Mouse (Mus musculus): ENCODE measurements at regions not wholly inside any gene's neighbourhood (a gene's known extent, or its start where the extent isn't known, plus 50 kb on each side); places are given as distances from the start of the nearest gene placed in this dataset.

DNA sequence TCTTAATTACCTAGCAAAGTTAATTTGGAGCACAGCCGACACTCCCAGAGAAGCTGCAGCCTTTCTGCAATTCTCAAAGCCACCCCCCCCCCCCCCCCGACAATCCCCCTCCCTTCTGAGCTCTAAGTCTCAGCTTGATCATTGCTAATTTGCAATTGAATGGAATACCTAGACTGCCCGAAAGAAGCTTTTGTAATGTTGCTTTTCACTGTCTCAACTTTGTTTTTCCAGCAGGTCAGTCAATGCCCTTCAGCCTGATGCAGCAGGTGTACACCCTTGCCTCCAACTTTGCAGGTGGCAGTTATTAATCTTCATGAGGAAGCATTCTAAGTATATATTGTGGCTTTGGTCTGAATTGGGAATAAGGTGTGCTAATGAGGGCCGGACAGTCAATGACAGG lies 1006.6 kb upstream of the Gm8797 start:
- H3K4me3 ChIP-seq, result no peak overlapping the region
- peaks cover 7% of the 10 kb centered on the region; the same call in 1 of the 2 replicates for H3K9me3 ChIP-seq
- WGBS, result 60% methylated on average over 4 of the region's 4 CpGs
- H3K9ac ChIP-seq, result no peak overlapping the region
- H3K36me3 ChIP-seq (replicated peaks), result no peaks in the 10 kb centered on the region
- no peak overlapping the region for H3K4me2 ChIP-seq
- H3K27me3 ChIP-seq (replicated peaks), result no peaks in the 10 kb centered on the region
- no peak for ATAC-seq (replicated peaks)
- H3K4me1 ChIP-seq, result no peaks in the 10 kb centered on the region
- H3K27ac ChIP-seq, result no peak overlapping the region

DNA sequence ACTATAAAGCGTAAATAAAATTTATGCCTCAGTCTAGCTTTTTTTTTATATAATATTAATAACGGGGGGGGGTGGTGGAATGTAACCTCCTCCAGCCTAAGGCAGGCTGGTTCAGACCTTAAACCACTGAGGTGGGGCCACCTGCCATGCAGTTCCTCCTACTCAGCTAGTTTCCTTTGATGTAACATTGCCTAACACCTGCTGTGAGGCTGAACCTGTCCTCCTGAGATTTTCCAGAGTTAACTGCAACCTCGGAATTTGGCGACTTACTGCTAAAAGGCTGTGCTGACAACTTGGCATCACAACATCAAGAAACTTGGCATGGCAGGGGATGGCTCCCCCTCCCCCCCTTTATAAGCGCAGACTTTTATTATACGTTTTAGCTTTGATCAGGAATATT lies 1006.0 kb upstream of the Gm8797 start:
- Histone ChIP-seq H3K27ac (no peak overlapping the region), H3K36me3 (replicated peaks) (no peaks in the 10 kb centered on the region), H3K4me1 (no peaks in the 10 kb centered on the region), H3K9ac (no peak overlapping the region), H3K4me2 (no peak overlapping the region), H3K4me3 (no peak overlapping the region), H3K27me3 (replicated peaks) (no peaks in the 10 kb centered on the region), H3K9me3 (peaks cover 7% of the 10 kb centered on the region; the same call in 1 of the 2 replicates)
- ATAC-seq (replicated peaks), result no peak
- WGBS, result 91% methylated on average over 6 of the region's 6 CpGs

DNA sequence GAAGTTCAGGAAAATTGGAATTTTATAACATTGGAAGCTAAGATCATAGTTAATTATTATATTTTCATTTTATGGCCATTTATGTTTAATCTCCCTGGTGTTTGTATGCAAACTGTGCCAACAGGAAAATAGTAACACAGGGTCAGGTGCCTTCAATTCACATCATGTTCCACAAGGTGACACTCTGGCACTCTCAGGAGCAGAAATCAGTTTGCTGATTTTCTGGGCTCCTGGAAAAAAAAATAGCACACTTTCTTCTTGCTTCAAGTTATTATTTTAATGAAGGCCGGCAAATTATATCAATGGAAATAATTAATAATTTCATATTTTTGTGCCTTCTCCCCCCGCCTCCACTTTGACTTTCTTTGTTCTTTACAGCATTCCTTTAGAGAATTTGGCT lies 994.5 kb upstream of the Gm8797 start:
- Histone ChIP-seq H3K9me3 (no peaks in the 10 kb centered on the region; the same call in 1 of the 2 replicates), H3K27ac (no peak overlapping the region), H3K27me3 (replicated peaks) (no peaks in the 10 kb centered on the region), H3K4me2 (no peak overlapping the region), H3K4me1 (no peaks in the 10 kb centered on the region), H3K36me3 (replicated peaks) (no peaks in the 10 kb centered on the region), H3K9ac (no peak overlapping the region), H3K4me3 (no peak overlapping the region)
- no peak for ATAC-seq (replicated peaks)
- WGBS, result 94% methylated on average over 2 of the region's 2 CpGs

DNA sequence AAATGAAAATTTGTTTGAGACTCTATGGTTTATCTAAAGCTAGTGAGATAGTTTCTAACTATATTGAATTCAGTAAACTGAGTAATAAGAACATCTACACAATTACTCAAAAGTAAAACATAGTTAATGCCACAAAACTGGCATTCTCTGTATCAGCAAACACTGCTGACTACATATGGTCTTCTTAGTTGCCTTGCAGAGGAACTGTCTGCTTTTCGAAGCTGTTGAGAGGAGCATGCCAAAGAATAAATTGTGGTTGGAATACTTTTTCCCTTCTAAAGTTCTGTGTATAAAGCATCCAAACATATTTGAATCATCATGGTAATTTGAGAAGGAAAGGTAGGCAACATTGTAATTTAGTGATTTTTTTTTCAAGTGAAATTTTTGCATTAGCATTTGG lies 993.5 kb upstream of the Gm8797 start:
- Histone ChIP-seq H3K27ac (no peak overlapping the region), H3K9me3 (no peaks in the 10 kb centered on the region; the same call in 1 of the 2 replicates), H3K27me3 (replicated peaks) (no peaks in the 10 kb centered on the region), H3K4me2 (no peak overlapping the region), H3K9ac (no peak overlapping the region), H3K4me3 (no peak overlapping the region), H3K36me3 (replicated peaks) (no peaks in the 10 kb centered on the region), H3K4me1 (no peaks in the 10 kb centered on the region)
- ATAC-seq (replicated peaks), result no peak
- WGBS, result 100% methylated on average over 1 of the region's 1 CpGs

DNA sequence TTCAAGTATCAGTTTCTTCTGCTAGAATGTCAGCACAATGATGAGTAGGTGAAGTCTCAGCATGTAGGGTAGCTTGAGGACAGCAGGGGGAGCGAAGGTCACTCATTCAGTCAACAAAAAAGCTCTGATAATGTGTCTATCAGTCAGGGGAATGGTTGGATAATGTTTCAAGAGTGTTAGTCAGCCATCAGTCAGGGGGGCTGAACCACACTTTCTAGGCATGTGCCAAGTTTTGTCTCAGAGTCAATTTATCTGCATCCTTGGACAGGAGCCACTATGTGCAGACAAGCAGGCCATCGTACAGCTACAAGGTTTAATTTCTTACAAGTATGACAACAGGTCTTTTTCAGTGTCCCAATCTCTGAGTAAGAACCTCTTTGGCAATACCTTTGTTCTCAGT lies 987.5 kb upstream of the Gm8797 start:
- Histone ChIP-seq H3K9ac (no peak overlapping the region), H3K4me2 (no peak overlapping the region), H3K9me3 (no peaks in the 10 kb centered on the region; the same call in 1 of the 2 replicates), H3K4me3 (no peak overlapping the region), H3K36me3 (replicated peaks) (no peaks in the 10 kb centered on the region), H3K4me1 (no peaks in the 10 kb centered on the region), H3K27ac (no peak overlapping the region), H3K27me3 (replicated peaks) (no peaks in the 10 kb centered on the region)
- no peak for ATAC-seq (replicated peaks)
- WGBS, result 78% methylated on average over 2 of the region's 2 CpGs

DNA sequence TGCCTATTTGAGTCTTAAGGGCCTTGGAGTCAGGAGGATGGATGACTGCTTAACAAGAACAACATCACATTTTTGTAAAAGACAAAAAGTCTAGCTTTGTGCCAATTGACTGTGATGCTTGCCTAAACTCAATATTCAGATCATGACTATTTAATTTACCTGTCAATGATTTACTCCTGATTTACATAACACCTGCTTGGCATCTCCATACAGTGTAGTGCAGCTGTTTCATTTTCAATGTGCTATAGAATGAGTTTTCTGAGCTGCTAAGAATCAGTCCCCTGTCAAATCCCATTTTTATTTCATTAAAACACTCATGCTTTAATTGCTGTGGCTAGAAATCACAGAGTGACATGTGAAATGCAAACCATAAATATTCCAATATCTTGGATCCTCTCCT lies 974.0 kb upstream of the Gm8797 start:
- no peaks in the 10 kb centered on the region for H3K36me3 ChIP-seq (replicated peaks)
- no peak overlapping the region for H3K9ac ChIP-seq
- H3K27ac ChIP-seq, result no peak overlapping the region
- no peak overlapping the region for H3K4me2 ChIP-seq
- no peaks in the 10 kb centered on the region for H3K9me3 ChIP-seq
- H3K4me1 ChIP-seq, result no peaks in the 10 kb centered on the region
- no peaks in the 10 kb centered on the region for H3K27me3 ChIP-seq (replicated peaks)
- no peak; the same call in 1 of the 2 replicates for ATAC-seq (replicated peaks)
- H3K4me3 ChIP-seq, result no peak overlapping the region

DNA sequence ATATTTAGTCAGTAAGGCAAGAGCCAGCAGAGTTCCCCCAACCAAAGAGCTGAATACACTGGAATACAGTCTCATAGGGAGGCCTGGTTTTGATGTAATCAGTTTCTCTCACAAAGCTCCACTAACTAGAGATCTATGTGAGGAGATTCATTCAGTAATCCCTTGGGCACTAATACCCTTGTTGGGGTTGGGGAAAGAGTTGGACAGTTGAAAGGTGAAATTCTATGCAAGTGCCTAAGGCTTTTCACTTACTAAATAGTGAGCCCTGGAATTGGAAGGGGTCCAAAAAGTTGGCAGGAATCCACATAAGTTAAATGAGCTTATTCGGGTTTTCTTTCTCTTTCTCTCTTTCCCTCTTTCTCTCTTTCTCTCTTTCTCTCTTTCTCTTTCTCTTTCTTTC lies 965.4 kb upstream of the Gm8797 start:
- no peaks in the 10 kb centered on the region for H3K27me3 ChIP-seq (replicated peaks)
- no peaks in the 10 kb centered on the region for H3K36me3 ChIP-seq (replicated peaks)
- no peaks in the 10 kb centered on the region for H3K4me1 ChIP-seq
- no peak for ATAC-seq (replicated peaks)
- no peak overlapping the region for H3K9ac ChIP-seq
- WGBS, result 57% methylated on average over 1 of the region's 1 CpGs
- no peak overlapping the region for H3K27ac ChIP-seq
- H3K4me3 ChIP-seq, result no peak overlapping the region
- no peak overlapping the region for H3K4me2 ChIP-seq
- no peaks in the 10 kb centered on the region for H3K9me3 ChIP-seq

DNA sequence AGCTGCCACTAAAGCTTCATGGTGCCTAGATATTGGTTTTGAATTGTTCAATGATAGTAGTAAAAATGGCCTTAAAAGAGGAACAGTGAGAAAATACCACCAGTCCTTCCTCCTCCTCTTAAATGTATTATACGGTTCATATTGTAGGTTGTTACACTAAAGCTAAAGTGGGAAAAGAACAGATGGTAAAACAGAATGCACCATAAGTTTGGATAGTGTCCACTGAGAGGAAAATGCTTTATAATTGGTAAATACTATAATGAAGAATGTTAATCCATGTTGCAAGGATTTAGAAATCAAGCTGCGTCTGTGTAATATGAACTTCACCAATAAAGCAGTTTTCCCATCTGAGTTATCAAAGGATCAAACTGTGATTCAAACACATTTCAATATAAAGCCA lies 957.5 kb upstream of the Gm8797 start:
- Histone ChIP-seq H3K27ac (no peak overlapping the region), H3K9me3 (no peaks in the 10 kb centered on the region), H3K4me3 (no peak overlapping the region), H3K27me3 (replicated peaks) (no peaks in the 10 kb centered on the region), H3K9ac (no peak overlapping the region), H3K4me2 (no peak overlapping the region), H3K36me3 (replicated peaks) (no peaks in the 10 kb centered on the region), H3K4me1 (peaks cover 21% of the 10 kb centered on the region)
- ATAC-seq (replicated peaks), result no peak
- WGBS, result 89% methylated on average over 2 of the region's 2 CpGs

DNA sequence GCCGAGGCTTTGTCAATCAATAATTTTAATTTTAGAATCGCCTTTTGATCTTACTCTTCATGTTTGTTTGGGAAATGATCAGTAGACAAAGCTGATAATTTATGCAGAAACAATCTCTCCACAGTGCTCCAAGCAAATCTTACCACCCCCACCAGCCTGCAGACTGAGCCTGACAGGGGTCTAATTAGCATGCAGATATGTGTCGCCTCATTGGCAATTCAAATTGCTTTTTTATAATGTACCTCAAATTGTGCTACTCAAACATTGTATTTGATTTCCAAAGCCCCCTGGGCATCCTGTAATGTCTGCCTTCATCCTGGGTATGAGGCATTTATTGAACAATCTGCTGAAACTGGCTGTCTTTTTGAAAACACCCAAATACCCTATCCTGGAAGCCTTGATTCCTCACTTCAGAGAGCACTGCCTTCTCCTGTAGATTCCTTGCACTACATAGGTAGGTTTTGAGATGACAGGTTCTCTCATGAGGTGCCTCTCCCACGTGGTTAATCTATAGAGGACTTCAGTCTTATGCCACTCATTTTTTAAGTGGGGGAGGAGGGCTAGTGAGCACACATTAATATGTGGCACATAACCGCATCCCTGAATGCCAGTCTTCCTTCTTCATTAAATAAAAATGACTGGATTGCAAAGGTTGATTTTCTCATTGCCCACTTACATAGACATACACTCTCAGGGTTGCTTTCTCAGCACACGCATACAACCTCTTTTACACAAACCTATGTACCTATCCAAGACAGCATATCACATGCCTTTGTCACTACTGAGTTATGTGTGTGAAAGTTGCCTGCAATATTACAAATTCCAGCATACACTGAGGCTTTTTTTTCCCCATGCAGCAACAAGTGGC lies 954.3 kb upstream of the Gm8797 start:
- no peaks in the 10 kb centered on the region for H3K36me3 ChIP-seq (replicated peaks)
- no peaks in the 10 kb centered on the region for H3K9me3 ChIP-seq
- H3K4me1 ChIP-seq, result peaks cover 21% of the 10 kb centered on the region
- no peak overlapping the region for H3K9ac ChIP-seq
- peak overlapping the region; percentile 37 for H3K4me3 ChIP-seq
- H3K4me2 ChIP-seq, result peak overlapping the region; percentile 47
- ATAC-seq (replicated peaks), result peak; percentile 82
- H3K27me3 ChIP-seq (replicated peaks), result no peaks in the 10 kb centered on the region
- H3K27ac ChIP-seq, result peak overlapping the region; percentile 72
- WGBS, result 26% methylated on average over 6 of the region's 6 CpGs

DNA sequence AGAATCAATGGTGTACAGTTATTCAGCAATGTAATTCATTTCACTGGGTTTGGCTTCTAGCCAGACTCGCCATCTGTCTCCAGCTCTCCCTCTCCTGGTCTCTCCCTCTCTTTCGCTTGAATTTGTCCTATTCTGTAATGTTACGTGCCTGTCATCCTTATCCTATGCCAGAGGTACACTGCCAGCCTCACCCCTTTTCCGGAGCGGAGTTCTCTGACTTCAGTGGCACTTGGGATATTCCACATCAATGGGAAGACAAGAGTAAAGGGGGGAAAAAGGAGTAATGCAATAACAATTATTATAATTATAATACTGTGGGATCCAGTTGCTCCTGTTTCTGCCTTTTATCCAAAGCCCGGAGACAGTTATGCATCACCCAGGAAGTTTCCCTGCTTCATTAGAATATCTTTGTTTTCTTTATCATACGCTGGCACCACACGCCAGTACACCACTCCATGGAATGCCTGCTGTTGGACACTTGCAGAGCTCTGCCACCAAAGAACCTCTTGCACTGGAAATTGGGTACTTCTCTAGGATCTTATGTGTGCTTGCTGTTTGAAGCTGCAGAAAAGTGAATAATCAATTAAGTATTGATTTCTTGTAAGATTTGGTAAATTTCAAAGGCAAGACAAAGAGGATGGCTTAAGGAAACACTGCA lies 953.6 kb upstream of the Gm8797 start:
- H3K4me3 ChIP-seq, result peak overlapping the region; percentile 37
- H3K27ac ChIP-seq, result peak overlapping the region; percentile 72
- H3K4me1 ChIP-seq, result peaks cover 21% of the 10 kb centered on the region
- no peaks in the 10 kb centered on the region for H3K36me3 ChIP-seq (replicated peaks)
- no peaks in the 10 kb centered on the region for H3K27me3 ChIP-seq (replicated peaks)
- ATAC-seq (replicated peaks), result peak; percentile 83
- H3K9me3 ChIP-seq, result no peaks in the 10 kb centered on the region
- peak overlapping the region; percentile 35 for H3K9ac ChIP-seq
- H3K4me2 ChIP-seq, result peak overlapping the region; percentile 47
- 30% methylated on average over 8 of the region's 8 CpGs for WGBS

DNA sequence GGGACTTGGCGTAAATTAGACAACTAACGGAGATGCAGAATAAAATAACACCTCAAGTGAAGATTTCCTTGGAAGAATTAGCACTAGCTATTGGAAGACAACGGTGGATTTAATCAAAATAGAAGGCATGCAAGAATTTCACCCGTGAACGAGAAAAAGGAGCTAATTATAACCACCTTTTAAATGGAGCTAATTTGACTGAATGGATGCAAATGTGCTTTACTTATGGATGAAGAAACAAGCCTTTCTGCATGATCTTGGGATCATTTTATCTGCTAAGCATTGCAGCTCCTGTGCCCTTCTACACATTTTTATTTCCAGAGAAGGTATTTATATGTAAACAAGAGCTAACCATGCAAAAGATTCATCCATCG lies 953.1 kb upstream of the Gm8797 start:
- 35% methylated on average over 6 of the region's 6 CpGs for WGBS

DNA sequence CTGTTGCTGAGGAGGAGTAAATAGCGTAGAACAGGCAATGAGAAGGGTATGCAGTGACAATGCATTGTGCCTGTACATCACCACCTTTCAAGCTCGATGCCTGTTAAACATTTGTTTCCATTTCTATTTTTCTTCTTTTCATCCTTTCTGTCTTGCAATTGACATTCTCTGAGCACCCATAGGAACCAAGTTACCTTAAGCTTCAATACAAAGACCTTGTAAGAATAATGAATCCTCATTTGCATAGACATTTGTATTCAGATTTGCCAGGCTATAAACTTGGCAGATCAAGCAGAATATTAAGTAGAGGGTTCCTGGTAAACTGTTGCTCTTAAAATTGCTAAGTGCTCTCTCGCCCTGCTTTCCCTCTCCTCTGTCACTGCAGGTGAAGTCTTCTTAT lies 952.2 kb upstream of the Gm8797 start:
- Histone ChIP-seq H3K4me2 (peak overlapping the region; percentile 47), H3K27ac (peak overlapping the region; percentile 66), H3K36me3 (replicated peaks) (no peaks in the 10 kb centered on the region), H3K9ac (no peak overlapping the region; the same call in 1 of the 2 replicates), H3K9me3 (no peaks in the 10 kb centered on the region), H3K4me3 (peak overlapping the region; percentile 37), H3K4me1 (peaks cover 21% of the 10 kb centered on the region), H3K27me3 (replicated peaks) (no peaks in the 10 kb centered on the region)
- WGBS, result 29% methylated on average over 3 of the region's 3 CpGs
- ATAC-seq (replicated peaks), result no peak

More for the DNA sequence above, 953.1 kb upstream of the Gm8797 start:
- ATAC-seq (replicated peaks), result no peak
- H3K27me3 ChIP-seq (replicated peaks), result no peaks in the 10 kb centered on the region
- peak overlapping the region; percentile 72 for H3K27ac ChIP-seq
- H3K9me3 ChIP-seq, result no peaks in the 10 kb centered on the region
- H3K4me3 ChIP-seq, result peak overlapping the region; percentile 37
- peak overlapping the region; percentile 35 for H3K9ac ChIP-seq
- peaks cover 21% of the 10 kb centered on the region for H3K4me1 ChIP-seq
- H3K4me2 ChIP-seq, result peak overlapping the region; percentile 47
- no peaks in the 10 kb centered on the region for H3K36me3 ChIP-seq (replicated peaks)

DNA sequence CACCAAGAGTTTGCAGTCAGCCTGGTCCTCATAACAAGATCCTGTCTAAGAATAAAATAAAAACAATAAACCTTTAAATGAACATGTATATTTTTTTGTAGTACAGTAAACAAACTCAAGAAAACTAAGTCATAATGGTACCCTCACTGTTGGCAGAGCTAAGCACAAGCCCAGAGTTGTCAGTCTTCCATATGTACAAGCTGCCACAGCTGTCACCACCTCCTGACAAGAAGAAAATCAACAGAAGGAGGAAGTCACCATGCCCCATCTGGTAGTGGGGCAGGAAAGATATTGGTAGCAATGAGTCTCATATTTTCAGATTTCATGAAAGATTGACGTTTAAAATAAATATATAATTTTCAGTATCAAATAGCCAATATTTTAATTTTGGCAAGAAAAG lies 916.1 kb upstream of the Gm8797 start:
- Histone ChIP-seq H3K27ac (no peak overlapping the region), H3K4me2 (no peak overlapping the region), H3K9me3 (no peaks in the 10 kb centered on the region), H3K27me3 (replicated peaks) (no peaks in the 10 kb centered on the region), H3K36me3 (replicated peaks) (no peaks in the 10 kb centered on the region), H3K4me1 (no peaks in the 10 kb centered on the region), H3K9ac (no peak overlapping the region), H3K4me3 (no peak overlapping the region)
- 93% methylated on average over 1 of the region's 1 CpGs for WGBS
- ATAC-seq (replicated peaks), result no peak
